ENCODE assay signal across 10 mouse cellular contexts in the genomic region with DNA sequence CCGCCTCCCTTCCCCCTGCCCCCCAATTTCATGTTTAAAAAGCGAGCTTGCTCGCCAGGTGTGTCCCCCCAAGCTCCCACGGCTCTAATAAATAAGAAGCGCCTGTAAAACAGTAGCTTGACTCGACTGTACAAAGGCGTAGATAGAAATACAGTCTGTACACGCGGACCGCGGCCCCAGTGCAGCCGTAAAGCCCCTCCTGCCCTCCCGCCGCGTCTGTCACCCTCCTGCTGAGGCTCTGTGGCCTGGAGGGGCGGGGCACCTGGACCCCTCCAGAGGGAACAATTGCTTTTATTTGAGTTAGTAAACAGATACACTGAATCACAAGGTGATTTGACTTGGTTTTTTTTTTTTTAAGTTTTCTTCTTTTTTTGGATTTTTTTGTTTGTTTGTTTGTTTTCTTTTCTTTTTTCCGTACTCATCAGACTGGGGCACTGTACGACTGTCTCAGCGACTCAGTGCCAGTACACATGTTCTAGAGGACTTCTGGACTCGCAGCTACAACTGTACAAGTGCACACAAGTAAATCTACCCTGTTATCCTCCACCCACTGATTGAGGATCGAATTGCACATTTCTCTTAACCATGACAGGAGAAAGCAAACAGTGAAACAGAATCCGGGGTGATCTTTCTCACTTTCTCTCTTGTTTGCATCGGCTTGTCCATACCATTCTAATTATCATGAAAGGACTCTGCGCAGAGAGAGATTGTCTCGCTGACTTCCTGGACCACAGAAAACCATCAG.
DNase-seq lines count a peak whose midpoint lies in the region; ATAC-seq lines count a peak whose summit lies in the region.
"Had no signal": no experiment of that assay in that cellular context is flagged by ENCODE, and none has a peak within 500 bp of the region (broad histone marks: within the 10 kb centered on the region; RNA-seq: fewer than 3 reads in every experiment).

No protein-coding gene starts in this region.

- no peaks in the 10 kb centered on the region for H3K27me3 ChIP-seq in kidney, embryonic 14.5 days (ENCODE audit: control insufficient read depth, insufficient read depth, low read length)
- no peaks in the 10 kb centered on the region for H3K27me3 ChIP-seq in hindbrain, embryonic 13.5 days
- H3K27me3 ChIP-seq in midbrain, embryonic 13.5 days = no peaks in the 10 kb centered on the region
- H3K27me3 ChIP-seq: Patski had no signal

- WGBS in kidney, embryonic 14.5 days = under 1% methylated on average over 25 of the region's 25 CpGs
- WGBS in hindbrain, embryonic 13.5 days = 9% methylated on average over 25 of the region's 25 CpGs
- 13% methylated on average over 25 of the region's 25 CpGs for WGBS in midbrain, embryonic 13.5 days

- H3K4me1 ChIP-seq in kidney, embryonic 14.5 days (ENCODE audit: control insufficient read depth, insufficient read depth, low read length) = peaks cover 16% of the 10 kb centered on the region
- peaks cover 15% of the 10 kb centered on the region for H3K4me1 ChIP-seq in hindbrain, embryonic 13.5 days (replicated peaks)
- peaks cover 17% of the 10 kb centered on the region for H3K4me1 ChIP-seq in midbrain, embryonic 13.5 days (replicated peaks)

- no peaks in the 10 kb centered on the region for H3K9me3 ChIP-seq in kidney, embryonic 14.5 days (ENCODE audit: control insufficient read depth, low read length)
- H3K9me3 ChIP-seq in hindbrain, embryonic 13.5 days = no peaks in the 10 kb centered on the region
- H3K9me3 ChIP-seq in midbrain, embryonic 13.5 days = no peaks in the 10 kb centered on the region

- peak overlapping the region; percentile 62; the same call in 1 of the 2 replicates for H3K27ac ChIP-seq in kidney, embryonic 14.5 days (ENCODE audit: low read depth, low read length)
- no peak overlapping the region for H3K27ac ChIP-seq in hindbrain, embryonic 13.5 days
- H3K27ac ChIP-seq in midbrain, embryonic 13.5 days = no peak overlapping the region

- DNase-seq in kidney, adult 9 months = no peak
- peak; percentile 75 for DNase-seq in embryo, embryonic 10 days (ENCODE audit: low spot score)
- no peak for DNase-seq in left cerebral cortex, adult 18-20 months (ENCODE audit: low spot score in 2 of 2)
- no peak for DNase-seq in spleen, postnatal 36 days (ENCODE audit: low spot score in 2 of 2)
- no peak for DNase-seq in frontal cortex, postnatal 25 days (ENCODE audit: low spot score in 2 of 2)
- DNase-seq: gastrocnemius, postnatal 14 days had no signal

- H3K36me3 ChIP-seq in kidney, embryonic 14.5 days (ENCODE audit: control insufficient read depth, insufficient read depth, low read length) = no peaks in the 10 kb centered on the region
- peaks cover 6% of the 10 kb centered on the region; the same call in 1 of the 2 replicates for H3K36me3 ChIP-seq in hindbrain, embryonic 13.5 days
- H3K36me3 ChIP-seq in midbrain, embryonic 13.5 days = no peaks in the 10 kb centered on the region; the same call in 1 of the 2 replicates

- peak overlapping the region; percentile 52 for H3K9ac ChIP-seq in kidney, embryonic 14.5 days (ENCODE audit: low read depth, low read length)
- peak overlapping the region; percentile 60 for H3K9ac ChIP-seq in hindbrain, embryonic 13.5 days
- H3K9ac ChIP-seq in midbrain, embryonic 13.5 days (replicated peaks) = peak overlapping the region; percentile 49

- peak; percentile 77 for ATAC-seq in kidney, embryonic 14.5 days (ENCODE audit: low FRiP score, low TSS enrichment)
- no peak for ATAC-seq in hindbrain, embryonic 13.5 days (ENCODE audit: low FRiP score)
- no peak for ATAC-seq in midbrain, embryonic 13.5 days
- ATAC-seq: Patski had no signal

- H3K4me3 ChIP-seq in kidney, embryonic 14.5 days (ENCODE audit: low read length) = peak overlapping the region; percentile 46
- peak overlapping the region; percentile 24 for H3K4me3 ChIP-seq in hindbrain, embryonic 13.5 days
- H3K4me3 ChIP-seq in midbrain, embryonic 13.5 days (replicated peaks) = peak overlapping the region; percentile 22; the same call in 1 of the 2 replicates

- H3K4me2 ChIP-seq in kidney, embryonic 14.5 days (replicated peaks; ENCODE audit: low read depth, low read length) = peak overlapping the region; percentile 94
- peak overlapping the region; percentile 52 for H3K4me2 ChIP-seq in hindbrain, embryonic 13.5 days
- H3K4me2 ChIP-seq in midbrain, embryonic 13.5 days (replicated peaks) = peak overlapping the region; percentile 50
